Mouse (Mus musculus): ENCODE measurements at regions not wholly inside any gene's neighbourhood (a gene's known extent, or its start where the extent isn't known, plus 50 kb on each side); places are given as distances from the start of the nearest gene placed in this dataset.

GRCm38 (mm10) chr3:143575737-143576136 lies 629.3 kb downstream of the Lmo4 start:
- 97% methylated on average over 8 of the region's 8 CpGs for WGBS
- no peak for DNase-seq
- Histone ChIP-seq H3K27ac (ENCODE audit: control insufficient read depth, insufficient read depth, low read length) (no peak overlapping the region), H3K36me3 (ENCODE audit: control insufficient read depth, insufficient read depth, low read length) (no peaks in the 10 kb centered on the region), H3K27me3 (ENCODE audit: control insufficient read depth, insufficient read depth, low read length) (no peaks in the 10 kb centered on the region), H3K4me1 (replicated peaks; ENCODE audit: control insufficient read depth, insufficient read depth, low read length) (no peaks in the 10 kb centered on the region), H3K4me3 (ENCODE audit: control insufficient read depth, insufficient read depth, low read length) (no peak overlapping the region)
- no peak for TF ChIP-seq POLR2A (IDR thresholded peaks at IDR 0.05; ENCODE audit: control insufficient read depth, extremely low read depth, insufficient read depth, low read length, poor library complexity)

- no peak for DNase-seq
- Histone ChIP-seq H3K36me3 (ENCODE audit: control insufficient read depth, insufficient read depth, low read length) (no peaks in the 10 kb centered on the region), H3K4me3 (ENCODE audit: control insufficient read depth, insufficient read depth, low read length) (no peak overlapping the region), H3K4me1 (replicated peaks; ENCODE audit: control insufficient read depth, insufficient read depth, low read length) (no peaks in the 10 kb centered on the region), H3K27me3 (ENCODE audit: control insufficient read depth, insufficient read depth, low read length) (no peaks in the 10 kb centered on the region), H3K27ac (ENCODE audit: control insufficient read depth, insufficient read depth, low read length) (no peak overlapping the region)
- TF ChIP-seq CTCF (IDR thresholded peaks at IDR 0.05; ENCODE audit: borderline replicate concordance, control insufficient read depth, extremely low read depth, insufficient read depth, low read length, poor library complexity): no peak
- TF ChIP-seq POLR2A (IDR thresholded peaks at IDR 0.05; ENCODE audit: control insufficient read depth, extremely low read depth, insufficient read depth, low read length, poor library complexity): no peak
- 88% methylated on average over 10 of the region's 10 CpGs for whole genome bisulfite sequencing
Observed at GRCm38 (mm10) chr3:143574035-143574864, 630.8 kb downstream of the Lmo4 start.

GRCm38 (mm10) chr3:143569930-143570329 lies 635.1 kb downstream of the Lmo4 start:
- TF ChIP-seq POLR2A (IDR thresholded peaks at IDR 0.05; ENCODE audit: control insufficient read depth, extremely low read depth, insufficient read depth, low read length, poor library complexity) (no peak), CTCF (IDR thresholded peaks at IDR 0.05; ENCODE audit: borderline replicate concordance, control insufficient read depth, extremely low read depth, insufficient read depth, low read length, poor library complexity) (no peak)
- Histone ChIP-seq H3K27me3 (ENCODE audit: control insufficient read depth, insufficient read depth, low read length) (no peaks in the 10 kb centered on the region), H3K4me1 (replicated peaks; ENCODE audit: control insufficient read depth, insufficient read depth, low read length) (no peaks in the 10 kb centered on the region), H3K27ac (ENCODE audit: control insufficient read depth, insufficient read depth, low read length) (no peak overlapping the region), H3K36me3 (ENCODE audit: control insufficient read depth, insufficient read depth, low read length) (no peaks in the 10 kb centered on the region), H3K4me3 (ENCODE audit: control insufficient read depth, insufficient read depth, low read length) (no peak overlapping the region)
- DNase-seq: no peak
- WGBS: 94% methylated on average over 6 of the region's 6 CpGs

- 80% methylated on average over 4 of the region's 4 CpGs for WGBS
Observed at GRCm38 (mm10) chr3:143565067-143565466, 640.0 kb downstream of the Lmo4 start.

GRCm38 (mm10) chr3:143542811-143543210 lies 661.0 kb upstream of the Pkn2 start:
- 78% methylated on average over 3 of the region's 3 CpGs for WGBS

More at GRCm38 (mm10) chr3:143565067-143565466, 640.0 kb downstream of the Lmo4 start:
- Histone ChIP-seq H3K4me1 (replicated peaks; ENCODE audit: control insufficient read depth, insufficient read depth, low read length) (no peaks in the 10 kb centered on the region), H3K36me3 (ENCODE audit: control insufficient read depth, insufficient read depth, low read length) (no peaks in the 10 kb centered on the region), H3K4me3 (ENCODE audit: control insufficient read depth, insufficient read depth, low read length) (no peak overlapping the region), H3K27me3 (ENCODE audit: control insufficient read depth, insufficient read depth, low read length) (no peaks in the 10 kb centered on the region), H3K27ac (ENCODE audit: control insufficient read depth, insufficient read depth, low read length) (no peak overlapping the region)
- TF ChIP-seq POLR2A (IDR thresholded peaks at IDR 0.05; ENCODE audit: control insufficient read depth, extremely low read depth, insufficient read depth, low read length, poor library complexity) (no peak), CTCF (IDR thresholded peaks at IDR 0.05; ENCODE audit: borderline replicate concordance, control insufficient read depth, extremely low read depth, insufficient read depth, low read length, poor library complexity) (no peak)
- DNase-seq: no peak

GRCm38 (mm10) chr3:143527982-143528381 lies 646.2 kb upstream of the Pkn2 start:
- no peaks in the 10 kb centered on the region; the same call in 1 of the 2 replicates for H3K4me1 ChIP-seq (replicated peaks; ENCODE audit: control insufficient read depth, insufficient read depth, low read length)
- H3K36me3 ChIP-seq (ENCODE audit: control insufficient read depth, insufficient read depth, low read length): no peaks in the 10 kb centered on the region
- no peak overlapping the region for H3K27ac ChIP-seq (ENCODE audit: control insufficient read depth, insufficient read depth, low read length)
- H3K27me3 ChIP-seq (ENCODE audit: control insufficient read depth, insufficient read depth, low read length): no peaks in the 10 kb centered on the region
- no peak overlapping the region for H3K4me3 ChIP-seq (ENCODE audit: control insufficient read depth, insufficient read depth, low read length)
- no peak for DNase-seq
- 36% methylated on average over 4 of the region's 4 CpGs for WGBS
- no peak for TF ChIP-seq POLR2A (IDR thresholded peaks at IDR 0.05; ENCODE audit: control insufficient read depth, extremely low read depth, insufficient read depth, low read length, poor library complexity)
- TF ChIP-seq CTCF (IDR thresholded peaks at IDR 0.05; ENCODE audit: borderline replicate concordance, control insufficient read depth, extremely low read depth, insufficient read depth, low read length, poor library complexity): no peak

More at GRCm38 (mm10) chr3:143542811-143543210, 661.0 kb upstream of the Pkn2 start:
- H3K4me1 ChIP-seq (replicated peaks; ENCODE audit: control insufficient read depth, insufficient read depth, low read length): no peaks in the 10 kb centered on the region
- no peak overlapping the region for H3K4me3 ChIP-seq (ENCODE audit: control insufficient read depth, insufficient read depth, low read length)
- TF ChIP-seq POLR2A (IDR thresholded peaks at IDR 0.05; ENCODE audit: control insufficient read depth, extremely low read depth, insufficient read depth, low read length, poor library complexity): no peak
- TF ChIP-seq CTCF (IDR thresholded peaks at IDR 0.05; ENCODE audit: borderline replicate concordance, control insufficient read depth, extremely low read depth, insufficient read depth, low read length, poor library complexity): no peak
- H3K36me3 ChIP-seq (ENCODE audit: control insufficient read depth, insufficient read depth, low read length): no peaks in the 10 kb centered on the region
- H3K27me3 ChIP-seq (ENCODE audit: control insufficient read depth, insufficient read depth, low read length): no peaks in the 10 kb centered on the region
- no peak for DNase-seq
- H3K27ac ChIP-seq (ENCODE audit: control insufficient read depth, insufficient read depth, low read length): no peak overlapping the region

Measured in thymus, adult 2 months (tissue).